23 mouse cellular contexts compared by ENCODE assay signal in the genomic region with DNA sequence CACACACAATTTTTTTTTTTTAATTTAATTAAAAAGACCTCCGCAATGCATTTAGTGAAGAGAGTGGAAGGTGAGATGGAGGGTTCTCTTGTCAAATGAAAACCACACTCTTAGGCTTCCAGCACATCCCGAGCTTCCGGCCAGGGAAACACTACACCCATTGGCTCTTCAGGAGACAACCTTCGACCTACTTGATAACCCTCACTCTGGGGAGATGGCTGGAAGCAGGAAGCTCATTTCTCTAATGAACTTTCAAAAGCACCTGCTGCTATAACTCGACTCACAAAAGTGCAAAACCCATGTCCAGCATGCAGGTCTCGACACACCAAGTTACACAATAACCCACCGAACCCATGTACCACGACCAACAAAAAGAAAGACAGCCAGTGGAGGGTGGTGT.
"Had no signal": no experiment of that assay in that cellular context is flagged by ENCODE, and none has a peak within 500 bp of the region (broad histone marks: within the 10 kb centered on the region; RNA-seq: fewer than 3 reads in every experiment).

No protein-coding gene starts in this region.

- H3K9me3 ChIP-seq: lung, embryonic 15.5 days; midbrain, embryonic 10.5 days; midbrain, embryonic 12.5 days; neural tube, embryonic 13.5 days; neural tube, embryonic 15.5 days; stomach, embryonic 15.5 days had no signal

- H3K9ac ChIP-seq: liver, postnatal 0 days; lung, embryonic 15.5 days; midbrain, embryonic 12.5 days; neural tube, embryonic 13.5 days; neural tube, embryonic 15.5 days; stomach, embryonic 15.5 days had no signal

- DNase-seq: liver, postnatal 0 days; lung, adult 2 months; lung, postnatal 14 days; lung, postnatal 36 days; midbrain, embryonic 14.5 days; retina, postnatal 1 day; right cerebral cortex, adult 18-20 months; right cerebral cortex, postnatal 25 days; right cerebral cortex, postnatal 4 days; thymus, adult 2 months; thymus, postnatal 25 days; thymus, postnatal 4 days had no signal

- H3K4me1 ChIP-seq: midbrain, embryonic 10.5 days; stomach, embryonic 15.5 days had no signal

- H3K4me2 ChIP-seq: lung, embryonic 15.5 days; midbrain, embryonic 12.5 days; neural tube, embryonic 13.5 days; neural tube, embryonic 15.5 days; stomach, embryonic 15.5 days had no signal

- ATAC-seq: liver, postnatal 0 days; lung, postnatal 0 days; midbrain, embryonic 16.5 days had no signal

- H3K27me3 ChIP-seq: lung, embryonic 15.5 days; midbrain, embryonic 12.5 days; neural tube, embryonic 13.5 days; neural tube, embryonic 15.5 days; stomach, embryonic 15.5 days had no signal

- H3K4me3 ChIP-seq: lung, embryonic 15.5 days; midbrain, embryonic 10.5 days; midbrain, embryonic 12.5 days; myocyte; neural tube, embryonic 13.5 days; neural tube, embryonic 15.5 days; stomach, embryonic 15.5 days had no signal

- H3K27ac ChIP-seq: macrophage; midbrain, embryonic 10.5 days; midbrain, embryonic 12.5 days; neural tube, embryonic 13.5 days; neural tube, embryonic 15.5 days; stomach, embryonic 15.5 days; stomach, postnatal 0 days had no signal
